Mouse (Mus musculus) MEL (cell line): ENCODE measurements at regions not wholly inside any gene's neighbourhood (a gene's known extent, or its start where the extent isn't known, plus 50 kb on each side); places are given as distances from the start of the nearest gene placed in this dataset.

ENCODE experiments used
- CHD2 ChIP-seq: IDR thresholded peaks from 2 replicates; pipeline ENCODE4 v1.6.1; 2011; ENCODE audit warnings: low read length, improper control_type of control experiment
- E2F4 ChIP-seq: IDR thresholded peaks from 2 replicates; pipeline ENCODE4 v1.6.1; 2011; ENCODE audit warnings: low read depth, low read length, improper control_type of control experiment, borderline replicate concordance
- EP300 ChIP-seq, 2 experiments: IDR thresholded peaks; 2 replicates each; pipeline ENCODE4 v1.6.1; 2011; ENCODE audit warnings: improper control_type of control experiment in 2 of 2, low read length in 2 of 2, low read depth in 1 of 2, mild to moderate bottlenecking in 1 of 2
- KAT2A ChIP-seq: conservative IDR thresholded peaks from 2 replicates; pipeline ENCODE4 v1.6.1; 2012; ENCODE audit warnings: low read depth, low read length, improper control_type of control experiment, inconsistent platforms
- MAX ChIP-seq: IDR thresholded peaks from 2 replicates; pipeline ENCODE4 v1.6.1; 2011; ENCODE audit warnings: low read length, improper control_type of control experiment
- MEF2A ChIP-seq: IDR thresholded peaks from 2 replicates; pipeline ENCODE4 v1.6.1; 2014; ENCODE audit warnings: low read depth, mild to moderate bottlenecking, inconsistent platforms, low read length, improper control_type of control experiment; ENCODE audit not compliant: poor library complexity, insufficient replicate concordance, severe bottlenecking; ENCODE audit errors: extremely low read depth
- POLR2A ChIP-seq, 2 experiments: IDR thresholded peaks; 2 replicates each; pipeline ENCODE4 v1.6.1; 2011 to 2012; ENCODE audit warnings: low read length in 2 of 2, mild to moderate bottlenecking in 2 of 2, control low read depth in 1 of 2, improper control_type of control experiment in 1 of 2, low read depth in 1 of 2, moderate library complexity in 1 of 2; ENCODE audit not compliant: control insufficient read depth in 1 of 2, insufficient read depth in 1 of 2, poor library complexity in 1 of 2
- TAL1 ChIP-seq: IDR thresholded peaks from 2 replicates; pipeline ENCODE4 v1.6.1; 2012; ENCODE audit warnings: mild to moderate bottlenecking, inconsistent platforms, low read length, moderate library complexity, mixed read lengths
- USF1 ChIP-seq: IDR thresholded peaks from 2 replicates; pipeline ENCODE4 v1.6.1; 2014; ENCODE audit warnings: low read depth, mild to moderate bottlenecking, inconsistent platforms, low read length, improper control_type of control experiment, moderate library complexity

- TF ChIP-seq USF1: no peak
- peak; percentile 14 to 27; a peak in 2 of 4 replicates for TF ChIP-seq EP300 (IDR thresholded peaks at IDR 0.05; ENCODE audit: low read depth in 1 of 2, low read length in 2 of 2)
- no peak for TF ChIP-seq CHD2
- TF ChIP-seq TAL1: peak; percentile 43; the same call in 1 of the 2 replicates
- TF ChIP-seq MEF2A: no peak
- no peak for TF ChIP-seq POLR2A (IDR thresholded peaks at IDR 0.05; ENCODE audit: control insufficient read depth in 1 of 2, insufficient read depth in 1 of 2, low read depth in 1 of 2, low read length in 2 of 2, poor library complexity in 1 of 2)
- 0 out of 2 replicates have a peak, but pooled peaks have one; percentile 15 for TF ChIP-seq MAX
- no peak for TF ChIP-seq E2F4
- no peak for TF ChIP-seq KAT2A
Measured at GRCm38 (mm10) chr2:146623052-146623451, 110.9 kb upstream of the Ralgapa2 start.
